18 mouse cellular contexts compared by ENCODE assay signal in genomic region chr9:118108527-118109011, GRCm38 (mm10). TPM values are rescaled to one million over a fixed set of nuclear protein-coding genes. Genes with fewer than 3 reads are reported as not detected.
DNase-seq lines count a peak whose midpoint lies in the region; ATAC-seq lines count a peak whose summit lies in the region.
"Had no signal": no experiment of that assay in that cellular context is flagged by ENCODE, and none has a peak within 500 bp of the region (broad histone marks: within the 10 kb centered on the region; RNA-seq: fewer than 3 reads in every experiment).

No protein-coding gene starts in this region.

- peaks cover 6% of the 10 kb centered on the region; the same call in 1 of the 2 replicates for H3K4me1 ChIP-seq in hindbrain, embryonic 12.5 days
- no peaks in the 10 kb centered on the region for H3K4me1 ChIP-seq in hindbrain, embryonic 10.5 days (replicated peaks)
- peaks cover 16% of the 10 kb centered on the region for H3K4me1 ChIP-seq in midbrain, embryonic 13.5 days (replicated peaks)
- 0 out of 2 replicates have a peak, but pooled peaks cover 4% of the 10 kb centered on the region for H3K4me1 ChIP-seq in midbrain, embryonic 16.5 days (ENCODE audit: control insufficient read depth, insufficient read depth, low read length)
- H3K4me1 ChIP-seq in forebrain, embryonic 13.5 days = peaks cover 30% of the 10 kb centered on the region
- H3K4me1 ChIP-seq: embryonic facial prominence, embryonic 15.5 days had no signal

- no peaks in the 10 kb centered on the region for H3K36me3 ChIP-seq in hindbrain, embryonic 12.5 days
- H3K36me3 ChIP-seq in hindbrain, embryonic 10.5 days = no peaks in the 10 kb centered on the region
- no peaks in the 10 kb centered on the region for H3K36me3 ChIP-seq in midbrain, embryonic 13.5 days
- H3K36me3 ChIP-seq in midbrain, embryonic 16.5 days (ENCODE audit: control insufficient read depth, insufficient read depth, low read length) = no peaks in the 10 kb centered on the region
- H3K36me3 ChIP-seq in forebrain, embryonic 13.5 days (ENCODE audit: poor library complexity, severe bottlenecking) = no peaks in the 10 kb centered on the region
- H3K36me3 ChIP-seq: embryonic facial prominence, embryonic 15.5 days; neural tube, embryonic 13.5 days had no signal

- ATAC-seq in hindbrain, embryonic 12.5 days (ENCODE audit: low FRiP score) = peak; percentile 73
- ATAC-seq in midbrain, embryonic 13.5 days = peak; percentile 53; the same call in 1 of the 2 replicates
- ATAC-seq in midbrain, embryonic 16.5 days = no peak
- peak; percentile 84 for ATAC-seq in forebrain, embryonic 13.5 days

- no peak for DNase-seq in hindbrain, embryonic 10.5 days (ENCODE audit: low spot score)
- DNase-seq in telencephalon, adult 2 months (ENCODE audit: low read depth, low spot score) = peak; percentile 62
- no peak for DNase-seq in T-cell, adult 2 months (ENCODE audit: low spot score)
- DNase-seq: adrenal gland, adult 8-10 months; B cell, adult 2 months; cerebellum, adult 8-10 months; embryo, embryonic 11 days; gastrocnemius, postnatal 10 days; heart, adult 18-20 months; heart, postnatal 4 days; thymus, adult 2 months had no signal

- H3K9me3 ChIP-seq in hindbrain, embryonic 12.5 days (replicated peaks) = no peaks in the 10 kb centered on the region
- no peaks in the 10 kb centered on the region for H3K9me3 ChIP-seq in hindbrain, embryonic 10.5 days
- no peaks in the 10 kb centered on the region for H3K9me3 ChIP-seq in midbrain, embryonic 13.5 days
- H3K9me3 ChIP-seq in midbrain, embryonic 16.5 days (replicated peaks; ENCODE audit: control insufficient read depth, low read length, poor library complexity, severe bottlenecking) = no peaks in the 10 kb centered on the region
- no peaks in the 10 kb centered on the region for H3K9me3 ChIP-seq in forebrain, embryonic 13.5 days (replicated peaks)
- H3K9me3 ChIP-seq: embryonic facial prominence, embryonic 15.5 days; neural tube, embryonic 13.5 days had no signal

- H3K4me3 ChIP-seq in hindbrain, embryonic 12.5 days = no peak overlapping the region
- H3K4me3 ChIP-seq in hindbrain, embryonic 10.5 days = no peak overlapping the region
- no peak overlapping the region for H3K4me3 ChIP-seq in midbrain, embryonic 13.5 days (replicated peaks)
- H3K4me3 ChIP-seq in midbrain, embryonic 16.5 days (ENCODE audit: low read depth, low read length) = no peak overlapping the region
- H3K4me3 ChIP-seq in forebrain, embryonic 13.5 days = no peak overlapping the region
- H3K4me3 ChIP-seq: embryonic facial prominence, embryonic 15.5 days; neural tube, embryonic 13.5 days had no signal

- H3K4me2 ChIP-seq in hindbrain, embryonic 12.5 days (replicated peaks) = no peak overlapping the region
- no peak overlapping the region for H3K4me2 ChIP-seq in midbrain, embryonic 13.5 days (replicated peaks)
- H3K4me2 ChIP-seq in midbrain, embryonic 16.5 days (ENCODE audit: low read length) = no peak overlapping the region
- peak overlapping the region; percentile 1; the same call in 1 of the 2 replicates for H3K4me2 ChIP-seq in forebrain, embryonic 13.5 days
- H3K4me2 ChIP-seq: embryonic facial prominence, embryonic 15.5 days; neural tube, embryonic 13.5 days had no signal

- WGBS in hindbrain, embryonic 12.5 days = 55% methylated on average over 4 of the region's 4 CpGs
- WGBS in hindbrain, embryonic 10.5 days = 72% methylated on average over 4 of the region's 4 CpGs
- WGBS in midbrain, embryonic 13.5 days = 31% methylated on average over 4 of the region's 4 CpGs
- WGBS in midbrain, embryonic 16.5 days = 30% methylated on average over 4 of the region's 4 CpGs
- 7% methylated on average over 4 of the region's 4 CpGs for WGBS in forebrain, embryonic 13.5 days

- no peaks in the 10 kb centered on the region for H3K27me3 ChIP-seq in hindbrain, embryonic 12.5 days
- H3K27me3 ChIP-seq in hindbrain, embryonic 10.5 days (ENCODE audit: insufficient read depth, poor library complexity, severe bottlenecking) = no peaks in the 10 kb centered on the region
- no peaks in the 10 kb centered on the region for H3K27me3 ChIP-seq in midbrain, embryonic 13.5 days
- H3K27me3 ChIP-seq in midbrain, embryonic 16.5 days (ENCODE audit: control insufficient read depth, insufficient read depth, low read depth, low read length) = no peaks in the 10 kb centered on the region
- H3K27me3 ChIP-seq in forebrain, embryonic 13.5 days = peaks cover 4% of the 10 kb centered on the region; the same call in 1 of the 2 replicates
- H3K27me3 ChIP-seq: embryonic facial prominence, embryonic 15.5 days; neural tube, embryonic 13.5 days had no signal

- no peak overlapping the region for H3K9ac ChIP-seq in hindbrain, embryonic 12.5 days
- H3K9ac ChIP-seq in midbrain, embryonic 13.5 days (replicated peaks) = no peak overlapping the region
- H3K9ac ChIP-seq in midbrain, embryonic 16.5 days (ENCODE audit: low read depth, low read length) = no peak overlapping the region
- no peak overlapping the region for H3K9ac ChIP-seq in forebrain, embryonic 13.5 days
- H3K9ac ChIP-seq: embryonic facial prominence, embryonic 15.5 days; liver, embryonic 14.5 days; neural tube, embryonic 13.5 days had no signal

- H3K27ac ChIP-seq in hindbrain, embryonic 12.5 days = no peak overlapping the region
- no peak overlapping the region for H3K27ac ChIP-seq in hindbrain, embryonic 10.5 days
- peak overlapping the region; percentile 22; the same call in 1 of the 2 replicates for H3K27ac ChIP-seq in midbrain, embryonic 13.5 days
- H3K27ac ChIP-seq in midbrain, embryonic 16.5 days (ENCODE audit: low read length) = no peak overlapping the region
- H3K27ac ChIP-seq in forebrain, embryonic 13.5 days = peak overlapping the region; percentile 65
- H3K27ac ChIP-seq: embryonic facial prominence, embryonic 15.5 days; liver, embryonic 14.5 days; neural tube, embryonic 13.5 days had no signal

RNA-seq across cellular contexts. Expression of gene Cmc1, which starts 41.4 kb away (rescaled TPM):
- polyA plus RNA-seq in hindbrain, embryonic 12.5 days (2016; fragmentation: Nextera tagmentation; extraction: Ambion mirVana) = 41.7 and 45.4 TPM in 2 replicates
- polyA plus RNA-seq in hindbrain, embryonic 10.5 days (2016; fragmentation: Nextera tagmentation; extraction: Ambion mirVana) = 31.8 and 36.8 TPM in 2 replicates
- polyA plus RNA-seq in midbrain, embryonic 13.5 days (2015; fragmentation: Nextera tagmentation; extraction: Ambion mirVana) = 45.9 and 48.5 TPM in 2 replicates
- polyA plus RNA-seq in midbrain, embryonic 16.5 days (2015; fragmentation: Nextera tagmentation; extraction: Ambion mirVana) = 30.5 and 34.8 TPM in 2 replicates
- polyA plus RNA-seq in forebrain, embryonic 13.5 days (2015; fragmentation: Nextera tagmentation; extraction: Ambion mirVana) = 47.5 and 51.9 TPM in 2 replicates

Comparison
In these comparisons a context has a peak if more than half of its experiments do, and no peak if none do; other contexts are left out.
1. H3K27ac ChIP-seq: peak in midbrain, embryonic 13.5 days (single experiment) and forebrain, embryonic 13.5 days (single experiment); none in hindbrain, embryonic 12.5 days (single experiment), hindbrain, embryonic 10.5 days (single experiment) and midbrain, embryonic 16.5 days (single experiment).